Mouse (Mus musculus) right cerebral cortex, adult 2 months (tissue): ENCODE measurements at regions not wholly inside any gene's neighbourhood (a gene's known extent, or its start where the extent isn't known, plus 50 kb on each side); places are given as distances from the start of the nearest gene placed in this dataset.

ENCODE experiments used
- DNase-seq, 2 experiments: peaks; one replicate each; pipeline ENCODE4 v3.0.0; 2021 to 2022; ENCODE audit warnings: low spot score in 2 of 2

DNA sequence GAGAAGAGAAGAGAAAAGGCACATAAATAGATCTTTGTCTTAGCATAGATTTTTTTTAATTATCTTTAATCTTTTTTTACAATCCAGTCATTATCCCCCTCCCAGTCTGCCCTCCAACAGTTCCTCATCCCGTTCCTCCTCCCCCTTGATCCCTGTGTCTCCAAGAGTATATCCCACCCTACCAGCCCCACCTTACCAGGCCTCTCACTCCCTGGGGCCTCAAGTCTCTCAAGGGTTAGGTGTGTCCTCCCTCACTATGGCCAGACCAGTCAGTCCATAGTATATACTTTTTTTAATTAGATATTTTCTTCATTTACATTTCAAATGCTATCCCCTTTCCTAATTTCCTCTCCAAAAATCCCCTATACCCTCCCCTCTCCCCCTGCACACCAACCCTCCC lies 475.1 kb downstream of the Rps29 start:
- no peak for DNase-seq

DNA sequence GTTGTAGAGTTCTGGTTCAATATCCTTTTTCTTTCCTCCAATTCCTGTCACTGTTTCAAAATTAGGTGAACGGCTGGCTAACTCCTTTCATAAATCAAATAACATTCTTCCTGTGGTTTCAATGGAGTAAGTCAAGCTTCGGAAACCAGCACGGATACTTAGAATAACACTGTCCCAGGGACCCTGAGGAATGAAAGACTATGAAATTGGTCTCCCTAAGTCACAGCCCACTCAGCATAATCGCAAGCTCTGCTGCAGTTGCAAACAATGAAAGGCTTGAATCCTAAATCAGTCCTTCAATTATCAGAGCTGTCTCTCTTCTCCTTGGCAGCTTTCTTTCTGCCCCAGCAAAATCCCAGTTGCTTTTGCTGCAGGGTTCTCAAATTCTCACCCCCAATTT lies 475.8 kb downstream of the Rps29 start:
- no peak for DNase-seq

DNA sequence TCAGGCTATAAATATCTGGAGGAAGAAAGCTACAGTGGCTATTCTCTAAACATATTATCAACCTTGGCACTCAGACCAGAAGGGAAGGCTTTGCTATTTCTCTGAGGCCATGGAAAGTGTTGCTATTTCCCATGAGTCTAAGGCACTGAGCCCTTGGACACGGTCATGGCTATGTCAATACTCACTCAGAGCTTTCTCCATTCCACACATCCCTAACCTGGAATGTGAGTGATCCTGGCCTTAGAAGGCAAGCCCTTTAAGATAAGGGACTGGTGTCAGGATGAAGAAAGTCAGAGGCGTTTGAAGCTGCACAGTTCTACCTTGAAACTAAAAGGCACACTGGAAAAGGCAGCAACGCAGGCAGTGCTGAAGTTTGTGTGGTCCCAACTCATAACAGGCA lies 478.3 kb downstream of the Rps29 start:
- no peak for DNase-seq

DNA sequence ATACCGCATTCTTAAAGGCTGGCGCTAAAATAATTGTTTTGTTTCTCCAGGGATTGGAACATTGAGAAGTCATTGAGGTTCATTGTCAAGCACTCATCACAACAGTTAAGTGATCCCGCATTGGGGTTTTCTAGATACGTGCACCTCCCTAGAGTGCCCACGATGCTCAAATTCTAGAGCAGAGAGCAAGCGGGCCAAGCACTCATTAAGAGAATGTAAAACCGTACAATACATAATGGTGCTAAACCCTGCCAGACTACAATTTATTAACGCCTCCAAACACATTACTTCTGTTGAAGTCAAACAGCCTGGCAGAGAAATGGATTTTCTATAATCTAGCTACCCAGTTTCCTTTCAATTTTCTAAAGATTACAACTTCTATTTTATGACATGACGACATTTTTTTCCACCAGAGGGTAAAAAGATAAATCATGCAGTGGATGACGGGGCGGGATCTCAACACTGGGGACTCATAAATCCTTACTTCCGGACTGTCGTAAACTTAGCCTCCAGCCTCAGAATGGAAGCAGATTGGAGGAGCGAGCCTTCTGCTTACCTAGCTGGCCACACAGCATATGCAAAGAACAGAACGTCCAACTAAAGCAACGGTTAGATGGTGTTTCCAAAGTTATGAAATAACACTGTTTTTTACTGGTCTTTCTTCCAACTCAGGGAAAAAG lies 482.8 kb downstream of the Rps29 start:
- no peak for DNase-seq

DNA sequence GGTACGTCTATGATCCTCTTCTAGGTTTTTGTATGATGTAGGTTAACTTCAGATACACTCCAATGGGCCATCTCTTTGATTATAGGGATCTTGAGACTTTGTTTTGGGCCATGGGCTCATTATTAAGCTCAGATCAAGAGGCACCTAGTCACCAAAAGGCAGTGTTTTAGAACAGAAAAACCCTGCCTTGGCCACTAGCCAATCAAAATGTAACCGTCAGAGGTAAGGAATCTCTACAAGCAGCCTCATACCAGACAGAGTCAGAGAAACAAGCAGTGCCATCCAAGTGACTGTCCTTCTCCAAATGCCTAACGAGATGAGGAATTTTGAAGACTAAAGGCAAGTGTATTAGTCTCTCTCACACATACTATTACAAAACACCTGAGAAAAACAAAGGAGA lies 487.0 kb downstream of the Rps29 start:
- DNase-seq: no peak

DNA sequence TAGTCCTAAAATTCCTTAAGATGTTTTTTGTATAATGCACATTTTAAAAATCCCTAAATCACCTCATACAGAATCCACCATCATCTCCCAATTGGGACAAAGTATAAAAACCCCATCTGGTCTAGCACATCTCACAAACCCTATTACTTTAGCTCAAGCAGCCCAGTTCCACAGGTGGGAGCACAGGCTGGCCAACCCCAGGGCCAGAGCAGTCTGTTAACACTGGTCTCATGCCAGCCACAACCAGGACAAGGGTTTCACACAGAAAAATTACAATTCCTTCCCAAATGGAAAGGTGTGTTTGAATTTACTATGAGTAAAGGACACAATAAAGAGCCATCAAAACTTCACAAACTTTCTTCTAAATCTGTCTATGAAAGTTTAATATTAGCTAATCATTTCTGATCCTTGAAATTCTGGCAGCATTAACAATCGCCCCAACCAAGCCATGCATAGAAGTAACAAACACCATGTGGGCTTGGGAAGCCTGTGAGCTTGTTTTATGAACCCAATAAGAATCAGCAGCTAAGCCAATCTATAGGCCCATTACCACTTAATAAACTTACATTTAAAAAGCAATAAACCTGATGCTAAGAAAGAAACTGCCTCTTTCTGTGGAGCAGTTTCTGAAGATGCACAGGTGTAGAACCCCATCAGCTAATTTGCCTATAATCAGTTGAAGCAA lies 512.9 kb downstream of the Rps29 start:
- no peak for DNase-seq

DNA sequence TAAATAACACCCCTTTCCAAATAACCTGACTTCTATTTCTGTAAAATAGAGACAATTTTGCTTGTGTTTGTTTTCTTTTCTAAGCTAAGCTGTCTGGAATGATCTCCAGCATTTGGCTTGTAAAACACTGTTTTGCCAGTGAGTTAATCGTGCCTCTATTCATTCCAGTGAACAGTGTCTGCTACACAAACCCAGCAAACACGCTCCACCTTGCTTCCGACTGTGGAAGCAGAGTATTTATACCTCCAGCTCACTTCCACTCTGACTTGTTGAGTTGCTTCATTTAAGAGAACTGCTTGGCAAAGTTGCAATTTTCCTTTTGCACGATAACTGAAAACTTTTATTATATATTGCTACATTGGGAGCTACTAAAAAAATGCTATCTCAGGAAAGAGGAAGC lies 515.3 kb downstream of the Rps29 start:
- DNase-seq: peak; percentile 2 to 6

DNA sequence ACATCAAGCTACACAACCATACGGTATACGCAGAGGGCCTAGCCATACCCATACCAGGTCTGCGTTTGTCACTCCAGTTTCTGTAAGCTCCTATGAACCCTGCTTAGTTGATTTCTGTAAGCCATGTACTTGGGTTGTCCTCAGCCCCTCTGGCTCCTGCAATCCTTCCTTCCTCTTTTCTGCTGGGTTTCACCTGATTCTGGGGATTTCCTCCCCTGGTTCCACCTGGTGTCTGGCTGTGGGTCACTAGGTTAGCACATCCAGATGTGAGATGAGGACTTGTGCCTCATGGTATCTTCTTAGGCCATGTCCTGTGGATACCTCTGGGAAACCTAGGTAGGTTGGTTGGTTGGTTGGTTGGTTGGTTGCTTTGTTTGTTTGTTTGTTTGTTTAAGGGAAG lies 526.5 kb downstream of the Rps29 start:
- no peak for DNase-seq

DNA sequence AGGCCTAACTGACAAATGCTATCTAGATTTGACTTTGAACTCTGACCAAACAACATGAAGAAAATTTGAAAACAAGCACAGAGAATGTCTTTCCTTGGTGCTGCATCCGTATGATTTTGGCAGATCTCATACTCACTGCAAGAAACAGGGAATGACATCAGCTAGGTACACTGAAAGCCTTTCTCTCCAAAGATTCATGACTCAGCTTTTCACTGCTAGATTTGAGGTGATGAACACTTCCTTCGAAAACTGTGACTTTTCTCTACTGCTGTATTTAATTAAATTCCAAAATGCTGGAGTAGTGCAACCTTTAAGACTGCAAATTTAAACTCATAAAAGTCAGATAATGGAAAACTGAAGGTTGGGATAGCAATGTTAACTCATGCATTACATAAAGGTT lies 540.6 kb downstream of the Rps29 start:
- DNase-seq: no peak

DNA sequence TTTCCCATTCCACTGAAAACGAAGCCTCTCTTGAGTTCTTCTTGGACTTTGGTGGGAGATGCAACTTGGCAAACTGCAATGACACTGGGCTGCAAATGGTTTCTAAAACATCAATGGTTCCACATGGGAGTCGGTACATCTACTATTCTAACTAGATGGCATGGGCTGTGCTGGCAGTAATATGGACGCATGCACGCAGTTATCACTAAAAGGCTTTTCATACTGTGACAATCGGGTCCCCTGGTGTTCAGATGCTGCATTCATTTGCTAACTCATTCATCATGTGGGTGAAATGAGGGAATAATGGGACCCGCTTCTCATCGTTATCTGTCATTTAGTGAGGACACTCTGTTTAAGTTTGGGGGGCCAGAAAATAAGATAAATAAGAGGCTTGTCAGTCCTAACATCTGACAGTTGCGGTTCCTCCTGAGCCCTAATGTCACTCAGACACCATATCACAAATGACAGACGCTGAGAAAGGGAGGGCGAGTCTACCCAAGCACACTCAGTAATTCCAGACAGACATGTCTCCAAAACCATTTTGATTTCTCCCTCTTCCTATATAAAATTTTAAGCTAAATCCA lies 553.5 kb downstream of the Rps29 start:
- DNase-seq: no peak

DNA sequence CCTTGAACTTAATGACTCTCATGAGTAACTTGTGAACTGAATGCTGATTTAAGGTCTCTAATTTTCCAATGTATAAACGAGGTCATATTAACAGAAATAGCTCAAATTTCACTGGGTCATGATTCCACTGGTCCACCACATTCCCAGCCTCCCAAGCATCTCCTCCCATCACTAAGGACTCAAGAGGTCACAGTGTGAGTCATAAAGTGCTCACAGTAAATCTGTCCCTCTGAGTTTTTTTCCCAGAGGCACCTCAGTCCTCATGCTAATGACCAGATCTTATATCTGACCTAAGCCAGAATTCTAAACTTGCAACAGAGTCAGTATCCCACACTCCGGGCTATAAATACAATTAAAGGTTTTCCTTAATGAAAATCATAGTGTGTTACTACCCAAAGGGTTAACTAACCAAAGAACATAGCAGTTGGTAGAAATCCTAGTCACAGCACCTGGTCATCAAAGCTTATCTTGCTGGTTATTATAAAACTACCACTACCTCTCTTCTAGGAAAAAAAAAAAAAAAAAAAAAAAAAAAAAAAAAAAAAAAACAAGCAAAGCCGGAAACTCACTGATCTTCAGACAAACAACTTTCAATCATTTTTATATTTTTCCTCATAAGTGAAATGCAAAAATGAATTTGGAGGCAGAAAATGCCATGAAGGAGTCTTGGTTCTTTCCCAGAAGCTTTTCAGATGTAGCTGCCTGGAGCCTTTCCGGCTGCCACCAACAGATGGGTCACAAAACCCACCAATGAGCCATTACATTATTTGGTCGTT lies 554.3 kb downstream of the Rps29 start:
- DNase-seq: no peak

DNA sequence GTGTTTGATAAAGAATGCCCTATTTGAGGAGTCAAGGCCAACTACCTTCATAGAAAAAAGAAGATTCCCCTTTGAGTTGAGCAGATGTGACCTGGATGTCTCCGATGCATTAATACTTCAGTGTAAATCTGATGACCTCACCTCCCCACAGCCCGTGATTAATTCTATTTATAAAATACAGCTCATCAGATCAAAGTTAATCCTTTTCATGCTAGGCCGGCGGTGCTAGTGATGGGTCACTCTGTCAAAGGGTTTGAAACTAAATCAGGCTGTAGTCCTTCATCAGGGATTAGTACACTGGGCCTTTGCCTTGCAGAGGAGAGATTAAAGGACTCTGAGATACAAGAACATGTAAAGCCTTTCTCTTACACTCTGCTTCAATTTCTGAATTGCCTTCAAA lies 556.3 kb downstream of the Rps29 start:
- no peak for DNase-seq

DNA sequence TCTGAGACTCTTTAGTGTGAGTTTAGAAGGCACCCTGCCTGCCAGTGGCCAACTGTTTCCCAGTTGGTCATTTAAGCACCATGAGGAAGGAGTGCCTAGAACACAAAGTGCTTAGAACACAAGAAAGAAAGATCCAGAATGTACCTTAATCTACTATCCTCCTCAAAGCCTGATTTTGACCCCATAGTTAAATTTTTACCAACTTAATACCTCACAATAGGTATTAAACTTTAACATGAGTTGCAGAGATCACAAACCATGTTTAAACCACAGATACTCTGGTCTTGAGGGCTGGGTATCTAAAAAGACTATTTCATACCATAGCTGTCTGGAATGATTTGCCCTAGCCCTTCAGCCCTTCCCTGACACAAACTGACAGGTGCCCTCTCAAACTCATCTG lies 557.6 kb downstream of the Rps29 start:
- DNase-seq: no peak

DNA sequence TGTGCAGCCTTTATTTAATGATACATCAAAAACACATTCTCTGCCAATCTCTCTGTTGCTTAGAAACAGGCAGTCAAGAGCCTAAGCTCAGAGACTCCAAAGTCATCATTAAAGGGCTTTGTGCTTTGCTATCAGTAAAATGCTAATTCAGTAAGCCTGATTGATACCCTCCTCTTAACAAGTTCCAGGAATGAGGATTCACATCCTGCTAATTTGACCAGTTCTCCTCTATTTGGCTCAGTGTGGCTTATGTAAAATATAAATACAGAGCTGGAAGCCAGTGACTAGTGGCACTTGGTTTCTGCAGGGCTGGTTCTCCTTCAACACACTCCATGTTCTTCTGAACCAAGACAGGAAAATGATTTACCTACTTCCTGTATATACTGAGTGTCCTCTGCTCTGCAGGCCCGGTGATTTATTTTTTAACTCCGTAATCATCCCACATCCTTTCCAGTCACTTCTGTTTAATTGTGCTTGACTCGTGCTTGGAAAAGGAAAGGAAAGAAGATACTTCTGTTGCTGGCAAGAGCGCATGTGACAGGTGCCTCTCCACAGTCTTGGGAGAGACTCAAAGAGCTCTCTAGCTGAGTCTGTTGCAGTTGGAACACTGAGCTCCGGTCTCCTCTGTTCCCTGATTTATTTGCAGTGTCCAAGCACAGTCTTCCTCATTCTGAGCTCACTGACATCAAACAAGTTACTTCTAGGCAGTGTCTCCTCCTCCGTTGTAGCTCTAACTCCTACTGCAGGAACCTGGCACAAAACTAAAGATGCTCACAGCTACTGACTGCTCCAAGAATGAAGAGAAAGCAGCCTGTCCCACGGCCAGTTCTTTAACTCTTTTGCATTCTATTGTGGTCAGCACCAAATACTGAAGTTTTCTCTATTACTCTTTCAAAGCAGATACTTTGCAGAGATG lies 559.0 kb downstream of the Rps29 start:
- DNase-seq: peak; percentile 12 to 31

DNA sequence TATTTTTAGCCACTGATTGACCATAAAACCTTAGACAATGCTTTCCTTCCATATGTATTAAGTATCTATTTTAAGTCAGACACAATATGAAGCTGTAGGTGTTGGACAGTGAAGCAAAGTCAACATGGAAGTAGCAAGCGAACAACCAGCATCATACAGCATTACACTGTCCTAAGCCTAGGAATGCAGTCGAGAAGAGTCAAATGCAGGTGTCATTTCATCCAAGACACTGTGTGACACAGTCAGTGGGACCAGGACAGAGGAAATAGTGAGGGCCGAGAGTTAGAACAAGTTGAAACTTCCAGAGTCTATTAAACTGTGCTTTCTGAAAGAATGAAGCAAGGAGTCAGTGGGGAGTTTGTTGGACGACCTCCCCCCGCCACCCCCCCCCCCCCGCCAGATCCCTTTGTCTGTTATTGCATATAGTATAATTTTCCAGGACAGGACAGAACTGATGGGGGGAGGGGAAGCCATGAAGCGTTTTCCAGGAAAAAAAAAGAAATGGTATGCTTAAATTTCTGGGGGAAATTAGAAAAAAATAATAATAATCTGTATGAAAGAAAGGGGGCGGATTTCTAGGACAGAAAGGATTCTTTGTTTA lies 559.9 kb downstream of the Rps29 start:
- no peak for DNase-seq

DNA sequence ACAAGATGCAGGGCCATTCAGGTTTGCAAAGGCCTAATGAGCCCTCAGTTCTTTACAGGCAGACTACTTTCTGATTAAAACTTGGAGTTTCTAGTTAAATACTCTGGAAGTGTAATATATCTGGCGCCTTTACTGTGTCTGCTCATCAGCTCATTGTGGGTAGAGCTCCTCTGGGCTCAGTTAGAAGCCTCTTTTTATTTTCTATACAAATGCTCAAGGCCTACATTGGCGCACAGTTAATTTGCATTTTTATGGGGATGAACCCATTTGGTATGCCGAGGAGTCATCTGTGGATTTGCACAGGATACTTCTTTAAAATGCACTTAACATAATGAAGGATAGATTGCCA lies 573.5 kb downstream of the Rps29 start:
- DNase-seq: no peak

DNA sequence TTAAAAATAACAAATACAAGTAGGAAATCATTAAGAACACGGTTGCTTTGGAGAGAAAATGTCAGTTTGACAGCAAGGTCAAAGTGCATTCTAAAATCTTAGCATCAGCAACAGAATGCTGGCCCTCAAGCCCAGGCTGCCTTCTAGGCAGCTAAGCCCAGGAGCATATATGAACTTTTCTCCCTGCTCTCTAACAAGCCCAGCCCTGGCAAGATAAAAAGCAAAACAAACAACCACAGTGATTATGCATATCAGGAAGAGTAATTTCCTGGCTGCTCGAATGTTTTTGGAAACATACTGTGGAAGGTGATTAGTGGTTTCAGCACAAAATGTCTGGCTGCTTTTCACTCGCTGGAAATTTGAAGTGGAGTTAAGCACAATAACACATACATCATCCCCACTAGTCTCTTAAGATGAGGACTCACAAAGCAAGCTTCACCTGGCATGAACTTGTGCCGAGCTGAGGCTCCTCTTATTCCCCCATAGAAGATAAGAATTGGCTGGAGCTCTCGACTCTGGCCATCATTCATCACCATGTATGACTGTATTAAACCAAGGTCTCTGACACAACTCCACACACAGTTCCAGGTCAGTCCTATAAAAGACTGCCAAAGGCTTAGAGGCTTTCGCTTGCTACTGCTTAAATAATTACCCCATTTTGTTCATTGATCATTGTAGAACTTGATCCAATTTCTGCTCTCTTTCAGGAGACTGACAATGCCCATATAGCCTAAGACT lies 574.0 kb downstream of the Rps29 start:
- no peak for DNase-seq

DNA sequence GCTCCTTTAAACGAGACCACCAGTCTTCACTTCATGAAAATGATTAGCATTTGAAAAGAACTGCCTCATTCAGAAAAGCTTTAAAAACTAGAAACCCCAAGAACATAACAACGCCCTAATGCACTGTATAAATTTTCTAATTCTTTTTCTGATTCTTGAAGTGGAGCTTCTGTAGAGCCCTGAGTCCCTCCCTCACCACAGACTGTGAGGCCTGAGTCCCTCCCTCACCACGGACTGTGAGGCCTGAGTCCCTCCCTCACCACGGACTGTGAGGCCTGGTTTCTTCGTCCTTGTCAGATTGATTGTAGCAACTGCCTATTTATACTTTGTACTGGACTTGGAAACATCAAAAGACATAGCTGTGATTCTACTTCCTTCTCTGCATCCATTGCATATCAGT lies 579.1 kb downstream of the Rps29 start:
- DNase-seq: no peak

DNA sequence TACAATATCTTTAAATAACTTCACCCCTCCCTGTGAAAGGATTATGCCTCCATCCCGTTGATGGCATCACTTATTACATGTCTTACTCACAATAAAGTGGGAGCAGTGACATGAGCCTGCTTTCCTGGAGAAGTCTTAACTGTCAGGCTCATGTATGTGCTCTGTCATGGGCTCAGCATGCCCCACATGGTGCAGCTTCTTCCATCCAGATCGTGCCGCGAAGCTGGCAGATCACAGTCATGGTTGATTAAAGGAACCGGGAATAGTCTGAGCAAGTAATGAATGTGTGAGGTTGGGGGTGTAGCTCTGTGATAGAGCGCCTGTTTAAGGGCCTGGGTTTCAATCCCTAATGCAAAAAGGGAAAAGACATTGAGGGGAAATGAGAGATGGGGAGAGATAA lies 581.5 kb downstream of the Rps29 start:
- DNase-seq: no peak

DNA sequence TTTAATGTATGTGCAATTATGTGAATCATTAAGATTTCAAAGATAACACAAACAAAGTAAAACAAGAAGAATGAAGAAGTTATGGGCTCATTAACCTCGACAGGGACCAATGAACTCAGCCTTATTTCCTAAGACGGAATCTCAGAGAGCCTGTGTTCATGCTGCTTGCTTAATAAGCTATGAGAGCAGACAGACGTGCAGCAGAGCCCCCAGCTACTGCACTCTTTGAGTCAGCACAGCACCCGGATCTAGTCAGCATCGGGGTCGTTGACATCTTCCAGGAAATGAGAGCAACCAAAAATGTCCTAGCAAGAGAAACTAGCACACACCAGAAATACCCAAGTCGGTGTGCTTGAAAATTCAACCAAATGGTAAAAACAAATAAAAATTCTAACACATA lies 582.1 kb downstream of the Rps29 start:
- DNase-seq: no peak
